Mouse (Mus musculus): Measurements from ENCODE around the gene Hunk.

- TF ChIP-seq CTCF (IDR thresholded peaks at IDR 0.05; ENCODE audit: low read depth) (no peak), EP300 (optimal IDR thresholded peaks at IDR 0.05) (no peak)
Observed at GRCm38 (mm10) chr16:90475701-90476229, 90.0 kb downstream of the Hunk start.

Measured in stomach, postnatal 0 days (tissue).